Mouse (Mus musculus): Measurements from ENCODE around the gene Upk2.

DNA sequence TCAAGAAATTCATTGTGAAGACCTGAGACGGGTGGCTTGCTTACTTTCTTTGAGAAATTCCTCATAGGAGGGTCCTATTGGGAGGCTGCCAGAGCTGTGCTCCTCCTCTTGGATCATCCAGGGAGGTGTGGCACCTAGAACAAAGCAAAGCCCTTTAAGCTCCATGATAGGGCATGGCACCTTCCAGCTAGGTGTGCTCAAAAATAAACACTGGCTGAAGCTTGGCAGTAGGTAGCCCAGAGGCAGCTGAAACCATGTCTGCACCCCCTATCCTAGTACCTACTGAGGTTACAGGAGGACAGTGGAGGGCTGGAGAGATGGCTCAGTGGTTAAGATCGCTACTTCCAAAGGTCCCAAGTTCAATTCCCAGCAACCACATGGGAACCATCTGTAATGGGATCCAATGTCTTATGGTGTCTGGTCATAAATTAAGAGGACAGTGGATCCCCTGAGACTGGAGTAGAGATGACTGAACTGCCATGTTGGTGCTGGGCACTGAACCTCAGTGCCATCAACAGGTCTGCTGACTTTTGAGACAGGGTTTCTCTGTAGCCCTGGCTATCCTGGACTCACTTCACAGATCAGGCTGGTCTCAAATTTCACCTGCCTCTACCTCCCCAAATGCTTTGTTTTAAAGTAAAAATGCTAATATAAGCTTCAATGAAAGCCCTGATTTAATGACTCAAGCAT lies 44.0 kb downstream of the Upk2 start:
- no peak for TF ChIP-seq CTCF (conservative IDR thresholded peaks at IDR 0.05; ENCODE audit: insufficient read depth, insufficient read length, low read depth, low read length)
- no peak for TF ChIP-seq POLR2A (IDR thresholded peaks at IDR 0.05; ENCODE audit: low read depth, low read length)
